Mouse (Mus musculus) liver, postnatal 0 days (tissue): ENCODE measurements around the gene Rbm3.

Experiments
- CTCF ChIP-seq: sonication (generic); IDR thresholded peaks from 2 replicates; pipeline ENCODE4 v1.5.1; 2016; ENCODE audit warnings: antibody characterized with exemption, low read depth
- EP300 ChIP-seq: IDR thresholded peaks from 2 replicates; pipeline ENCODE4 v1.6.1; 2016; ENCODE audit warnings: antibody characterized with exemption, low read depth, mild to moderate bottlenecking

- TF ChIP-seq CTCF (no peak), EP300 (no peak)
Measured at GRCm38 (mm10) chrX:8099435-8099834, 46.2 kb downstream of the Rbm3 start.
